Mouse (Mus musculus): Measurements from ENCODE around the gene Sobp.

- TF ChIP-seq EP300 (optimal IDR thresholded peaks at IDR 0.05) = no peak
- no peak for TF ChIP-seq CTCF (IDR thresholded peaks at IDR 0.05; ENCODE audit: low read depth)
These were observed 50.2 kb downstream of the Sobp start for GRCm38 (mm10) chr10:43124156-43124555.
